Mouse (Mus musculus) testis, adult 2 months (tissue): ENCODE measurements around the gene Rab9.

Source experiments
- CTCF ChIP-seq: fragments of 200-500 bp; IDR thresholded peaks from 2 replicates; pipeline ENCODE4 v1.5.1; 2012; ENCODE audit warnings: low read depth, mild to moderate bottlenecking, inconsistent platforms, low read length, moderate library complexity; ENCODE audit not compliant: control insufficient read depth, insufficient read depth, insufficient replicate concordance
- POLR2A ChIP-seq: fragments of 200-500 bp; IDR thresholded peaks from 2 replicates; pipeline ENCODE4 v1.6.1; 2012; ENCODE audit warnings: low read depth, mild to moderate bottlenecking, inconsistent platforms, low read length, moderate library complexity; ENCODE audit not compliant: control insufficient read depth

DNA sequence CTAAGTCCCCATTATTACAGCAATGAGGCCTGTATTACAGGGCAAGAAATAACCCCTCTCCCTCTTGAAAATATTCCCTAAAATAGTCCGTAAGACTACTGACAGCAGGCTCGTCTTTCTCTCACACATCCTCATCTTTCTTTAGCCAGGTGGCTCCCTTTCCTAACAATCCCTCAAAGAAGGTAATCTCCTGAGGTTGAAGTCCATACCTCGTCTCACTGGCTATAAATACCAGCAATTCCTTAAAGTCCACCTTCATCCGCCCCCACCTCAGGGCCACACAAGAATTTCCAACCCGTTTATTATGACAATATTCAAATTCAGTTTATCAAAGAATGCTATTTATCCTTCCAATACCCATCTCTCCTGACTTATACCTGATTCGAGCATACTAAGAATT, 7.1 kb downstream of the Rab9 start:
- TF ChIP-seq POLR2A: no peak
- no peak for TF ChIP-seq CTCF
